Mouse (Mus musculus): ENCODE data around the gene Prkcd.

DNA sequence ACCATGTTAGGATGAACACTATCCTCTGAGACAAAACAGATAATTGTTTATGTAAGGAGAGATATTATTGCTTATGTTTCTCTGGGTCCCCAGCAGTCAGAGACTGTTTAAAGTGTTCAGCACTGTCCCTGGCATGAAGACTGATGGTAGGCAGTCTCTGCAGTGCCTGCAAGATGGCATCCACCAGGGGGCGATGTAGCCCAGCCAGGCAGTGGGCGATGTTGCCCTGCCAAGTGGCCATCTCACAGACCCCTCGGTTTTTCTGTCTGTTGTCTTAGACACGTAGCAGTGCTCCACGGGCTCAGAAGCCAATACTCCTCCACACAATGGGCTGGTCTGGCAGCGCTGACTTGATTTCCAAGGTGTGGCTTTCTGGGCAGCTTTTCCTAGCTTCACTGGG is 34.6 kb downstream of the Prkcd start:
- TF ChIP-seq CTCF (IDR thresholded peaks at IDR 0.05; ENCODE audit: extremely low read depth, insufficient read length, insufficient replicate concordance, low read depth, low read length): peak; percentile 94
- TF ChIP-seq POLR2A (IDR thresholded peaks at IDR 0.05; ENCODE audit: low read depth, low read length): no peak; the same call in 1 of the 2 replicates

All from small intestine, adult 2 months (tissue).